Mouse (Mus musculus) myocyte (in vitro differentiated cells): ENCODE measurements at regions not wholly inside any gene's neighbourhood (a gene's known extent, or its start where the extent isn't known, plus 50 kb on each side); places are given as distances from the start of the nearest gene placed in this dataset.

Experiments
- H3K27me3 ChIP-seq: one replicate; pipeline ENCODE4 v1.6.1; 2011; ENCODE audit not compliant: control insufficient read depth, insufficient read depth, insufficient read length
- H3K36me3 ChIP-seq: one replicate; pipeline ENCODE4 v1.6.1; 2011; ENCODE audit not compliant: control insufficient read depth, insufficient read depth
- H3K4me2 ChIP-seq: one replicate; pipeline ENCODE4 v1.6.1; 2011; ENCODE audit warnings: low read depth, control low read depth
- H3K4me3 ChIP-seq: one replicate; pipeline ENCODE4 v1.5.1; 2011; ENCODE audit warnings: mild to moderate bottlenecking, control low read depth, moderate library complexity
- H3K79me2 ChIP-seq: one replicate; pipeline ENCODE4 v1.6.1; 2011; ENCODE audit not compliant: control insufficient read depth, insufficient read depth
- H3ac ChIP-seq: one replicate; pipeline ENCODE4 v1.6.1; 2011; ENCODE audit not compliant: control insufficient read depth, insufficient read length
- CEBPB ChIP-seq: IDR thresholded peaks from 2 replicates; pipeline ENCODE4 v1.6.1; 2011; ENCODE audit warnings: mild to moderate bottlenecking, moderate library complexity; ENCODE audit not compliant: poor library complexity, insufficient read depth, severe bottlenecking
- E2F4 ChIP-seq: IDR thresholded peaks from one replicate; pipeline ENCODE4 v1.6.1; 2011; ENCODE audit warnings: mild to moderate bottlenecking, control low read depth, moderate library complexity; ENCODE audit not compliant: insufficient read depth
- MAX ChIP-seq: IDR thresholded peaks from one replicate; pipeline ENCODE4 v1.6.1; 2011; ENCODE audit warnings: low read depth, mild to moderate bottlenecking, control low read depth
- MYOD1 ChIP-seq, 3 experiments: IDR thresholded peaks; one replicate each; pipeline ENCODE4 v1.6.1; 2011; ENCODE audit warnings: control low read depth in 2 of 3, low read depth in 2 of 3, mild to moderate bottlenecking in 2 of 3, moderate library complexity in 1 of 3; ENCODE audit not compliant: insufficient read length in 2 of 3, control insufficient read depth in 1 of 3
- MYOG ChIP-seq, 3 experiments: IDR thresholded peaks; one replicate each; pipeline ENCODE4 v1.6.1; 2011; ENCODE audit warnings: control low read depth in 2 of 3, low read depth in 2 of 3, mild to moderate bottlenecking in 2 of 3; ENCODE audit not compliant: insufficient read length in 2 of 3, control insufficient read depth in 1 of 3, insufficient read depth in 1 of 3
- POLR2A ChIP-seq: IDR thresholded peaks from one replicate; pipeline ENCODE4 v1.6.1; 2011; ENCODE audit warnings: low read depth, mild to moderate bottlenecking, control low read depth, moderate library complexity; ENCODE audit not compliant: insufficient read length
- POLR2AphosphoS2 ChIP-seq: IDR thresholded peaks from one replicate; pipeline ENCODE4 v1.6.1; 2011; ENCODE audit warnings: low read depth, control low read depth; ENCODE audit not compliant: insufficient read length
- REST ChIP-seq: IDR thresholded peaks from one replicate; pipeline ENCODE4 v1.6.1; 2011; ENCODE audit warnings: mild to moderate bottlenecking, control low read depth, moderate library complexity; ENCODE audit not compliant: insufficient read depth, insufficient read length
- SRF ChIP-seq: IDR thresholded peaks from one replicate; pipeline ENCODE4 v1.6.1; 2011; ENCODE audit warnings: low read depth; ENCODE audit not compliant: control insufficient read depth, insufficient read length
- TCF12 ChIP-seq: IDR thresholded peaks from one replicate; pipeline ENCODE4 v1.6.1; 2011; ENCODE audit warnings: mild to moderate bottlenecking, control low read depth; ENCODE audit not compliant: poor library complexity, insufficient read depth, severe bottlenecking
- TCF3 ChIP-seq: IDR thresholded peaks from one replicate; pipeline ENCODE4 v1.6.1; 2011; ENCODE audit warnings: low read depth, control low read depth; ENCODE audit not compliant: insufficient read length
- USF1 ChIP-seq: IDR thresholded peaks from one replicate; pipeline ENCODE4 v1.6.1; 2011; ENCODE audit warnings: low read depth, mild to moderate bottlenecking, control low read depth, moderate library complexity

DNA sequence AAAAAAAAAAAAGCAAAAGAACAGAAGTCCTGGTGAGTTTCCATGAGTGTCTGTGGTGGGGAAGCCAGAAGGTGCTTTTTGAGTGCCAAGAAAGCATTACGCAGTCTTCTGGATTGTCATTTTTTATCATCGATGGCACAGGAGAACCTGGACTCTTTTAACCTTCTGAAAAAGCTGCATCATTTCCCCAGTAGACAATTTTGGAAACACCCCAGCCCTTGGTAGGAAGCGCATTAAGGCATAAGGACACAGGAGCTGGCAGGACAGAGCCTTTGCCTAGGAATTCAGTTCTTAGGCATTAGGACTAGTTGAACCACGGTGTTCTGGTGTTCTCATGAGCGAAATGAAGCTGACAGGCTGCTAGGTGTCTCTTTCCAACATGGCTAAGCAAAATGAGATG is 875.1 kb upstream of the Car8 start:
- Histone ChIP-seq H3K79me2 (no peaks in the 10 kb centered on the region), H3K27me3 (no peaks in the 10 kb centered on the region), H3K36me3 (no peaks in the 10 kb centered on the region), H3K4me3 (no peak overlapping the region), H3K4me2 (no peak overlapping the region), H3ac (no peak overlapping the region)
- TF ChIP-seq MYOG (IDR thresholded peaks at IDR 0.05; ENCODE audit: control insufficient read depth in 1 of 3, insufficient read depth in 1 of 3, insufficient read length in 2 of 3, low read depth in 2 of 3) (no peak), MYOD1 (IDR thresholded peaks at IDR 0.05; ENCODE audit: control insufficient read depth in 1 of 3, insufficient read length in 2 of 3, low read depth in 2 of 3) (no peak), CEBPB (no peak), SRF (no peak), MAX (no peak), TCF12 (no peak), USF1 (no peak), POLR2AphosphoS2 (no peak)

- TF ChIP-seq MYOG (IDR thresholded peaks at IDR 0.05; ENCODE audit: control insufficient read depth in 1 of 3, insufficient read depth in 1 of 3, insufficient read length in 2 of 3, low read depth in 2 of 3) (no peak), CEBPB (peak; percentile 51)
- Histone ChIP-seq H3K4me2 (no peak overlapping the region), H3K36me3 (no peaks in the 10 kb centered on the region), H3K27me3 (no peaks in the 10 kb centered on the region), H3K79me2 (no peaks in the 10 kb centered on the region), H3ac (no peak overlapping the region), H3K4me3 (no peak overlapping the region)
Observed at GRCm38 (mm10) chr4:9110355-9110754, 871.5 kb upstream of the Car8 start.

DNA sequence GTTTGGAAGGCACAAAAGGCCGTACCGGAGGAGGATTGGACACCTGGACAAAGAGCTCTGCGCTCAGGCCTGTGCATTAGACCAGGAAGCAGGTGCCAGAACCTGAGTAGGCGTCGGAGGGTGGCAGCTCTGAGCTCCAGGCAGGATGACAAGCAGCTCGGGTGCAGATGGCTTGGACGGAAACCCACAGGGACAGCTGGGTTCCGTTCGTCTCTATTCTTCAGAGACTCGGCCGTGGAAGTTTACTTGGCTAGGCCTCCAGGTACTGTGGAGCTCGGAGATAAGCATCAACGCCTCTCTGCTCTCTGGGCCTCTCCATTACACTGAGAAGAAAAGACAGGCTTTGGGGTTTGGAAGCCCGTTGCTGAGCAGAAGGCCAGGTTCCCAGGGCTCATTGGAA is 868.5 kb upstream of the Car8 start:
- Histone ChIP-seq H3K4me2 (no peak overlapping the region), H3K27me3 (no peaks in the 10 kb centered on the region), H3K4me3 (no peak overlapping the region), H3ac (no peak overlapping the region), H3K79me2 (no peaks in the 10 kb centered on the region), H3K36me3 (no peaks in the 10 kb centered on the region)
- TF ChIP-seq POLR2AphosphoS2 (no peak), MYOD1 (IDR thresholded peaks at IDR 0.05; ENCODE audit: control insufficient read depth in 1 of 3, insufficient read length in 2 of 3, low read depth in 2 of 3) (peak in 1 of 3 experiments; percentile 13)

GRCm38 (mm10) chr4:9106778-9107177 is 867.9 kb upstream of the Car8 start:
- no peaks in the 10 kb centered on the region for H3K27me3 ChIP-seq
- H3K79me2 ChIP-seq: no peaks in the 10 kb centered on the region
- no peak overlapping the region for H3K4me3 ChIP-seq
- no peaks in the 10 kb centered on the region for H3K36me3 ChIP-seq
- no peak overlapping the region for H3K4me2 ChIP-seq
- no peak overlapping the region for H3ac ChIP-seq
- TF ChIP-seq CEBPB: no peak
- TF ChIP-seq MYOG (IDR thresholded peaks at IDR 0.05; ENCODE audit: control insufficient read depth in 1 of 3, insufficient read depth in 1 of 3, insufficient read length in 2 of 3, low read depth in 2 of 3): no peak
- no peak for TF ChIP-seq MAX
- TF ChIP-seq SRF: no peak
- no peak for TF ChIP-seq TCF3
- no peak for TF ChIP-seq REST
- no peak for TF ChIP-seq TCF12
- no peak for TF ChIP-seq E2F4
- no peak for TF ChIP-seq MYOD1 (IDR thresholded peaks at IDR 0.05; ENCODE audit: control insufficient read depth in 1 of 3, insufficient read length in 2 of 3, low read depth in 2 of 3)
- TF ChIP-seq POLR2A: no peak
- no peak for TF ChIP-seq POLR2AphosphoS2
- no peak for TF ChIP-seq USF1

- TF ChIP-seq SRF: no peak
- TF ChIP-seq MYOD1 (IDR thresholded peaks at IDR 0.05; ENCODE audit: control insufficient read depth in 1 of 3, insufficient read length in 2 of 3, low read depth in 2 of 3): no peak
- no peak for TF ChIP-seq TCF12
- TF ChIP-seq E2F4: no peak
- TF ChIP-seq CEBPB: no peak
- TF ChIP-seq MYOG (IDR thresholded peaks at IDR 0.05; ENCODE audit: control insufficient read depth in 1 of 3, insufficient read depth in 1 of 3, insufficient read length in 2 of 3, low read depth in 2 of 3): no peak
- no peak for TF ChIP-seq USF1
- TF ChIP-seq REST: no peak
- no peak for TF ChIP-seq TCF3
- no peak for TF ChIP-seq POLR2AphosphoS2
- TF ChIP-seq MAX: no peak
- no peak for TF ChIP-seq POLR2A
- Histone ChIP-seq H3K79me2 (no peaks in the 10 kb centered on the region), H3K4me2 (peak overlapping the region; percentile 48), H3K4me3 (no peak overlapping the region), H3K36me3 (no peaks in the 10 kb centered on the region), H3K27me3 (no peaks in the 10 kb centered on the region), H3ac (no peak overlapping the region)
Observed at GRCm38 (mm10) chr4:9104657-9105056, 865.8 kb upstream of the Car8 start.
